Mouse (Mus musculus) macrophage (primary cell): ENCODE measurements around the gene Acer2. TPM values are rescaled to one million over a fixed set of nuclear protein-coding genes. Genes with fewer than 3 reads are reported as not detected.

ENCODE experiments used
- H3K27ac ChIP-seq: fragments of 350-480 bp; formaldehyde crosslinking; 2 replicates; pipeline ENCODE4 v1.9.0; 2021
- H3K36me3 ChIP-seq: fragments of 350-480 bp; formaldehyde crosslinking; 2 replicates; pipeline ENCODE4 v1.9.0; 2021; ENCODE audit errors: inconsistent target
- H3K4me3 ChIP-seq: fragments of 350-480 bp; formaldehyde crosslinking; 2 replicates; pipeline ENCODE4 v1.9.0; 2021; ENCODE audit errors: inconsistent target
- H3K79me2 ChIP-seq: fragments of 350-480 bp; formaldehyde crosslinking; 2 replicates; pipeline ENCODE4 v1.9.0; 2021; ENCODE audit errors: inconsistent target
- WGBS: methylation state at CpG from one replicate; pipeline ENCODE4 v1.1.7; 2026; ENCODE audit warnings: inconsistent platforms; ENCODE audit not compliant: missing documents; 5-methylcytosine and 5-hydroxymethylcytosine counted together
- polyA plus RNA-seq: library from polyadenylated mRNA; stranded (reverse); fragments of 250-400 nt; gene quantifications from 3 replicates; pipeline ENCODE4 v1.2.4, GENCODE M21; 2018; ENCODE audit warnings: inconsistent platforms

The Acer2 gene
- polyA plus RNA-seq, 1 experiment from 2014 or later, result 1.2 TPM

DNA sequence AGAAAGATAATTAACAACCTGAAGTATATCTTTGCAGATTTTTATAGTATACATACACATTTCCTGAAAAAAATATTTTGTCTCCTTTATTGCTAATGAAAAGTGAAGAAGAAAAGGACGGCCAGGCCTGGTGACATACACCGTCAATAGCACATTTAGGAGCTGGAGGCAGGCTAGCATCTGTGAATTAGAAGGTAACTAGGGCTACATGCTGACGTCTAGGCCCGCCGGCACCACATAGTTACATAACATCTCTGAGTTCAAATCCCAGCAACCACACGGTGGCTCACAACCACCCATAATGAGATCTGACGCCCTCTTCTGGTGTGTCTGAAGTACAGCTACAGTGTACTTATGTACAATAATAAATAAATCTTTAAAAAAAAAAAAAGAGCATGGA, 38.6 kb downstream of the Acer2 start:
- Histone ChIP-seq H3K79me2 (no peaks in the 10 kb centered on the region), H3K4me3 (no peak overlapping the region), H3K36me3 (no peaks in the 10 kb centered on the region), H3K27ac (no peak overlapping the region)
- 92% methylated on average over 4 of the region's 7 CpGs for WGBS

DNA sequence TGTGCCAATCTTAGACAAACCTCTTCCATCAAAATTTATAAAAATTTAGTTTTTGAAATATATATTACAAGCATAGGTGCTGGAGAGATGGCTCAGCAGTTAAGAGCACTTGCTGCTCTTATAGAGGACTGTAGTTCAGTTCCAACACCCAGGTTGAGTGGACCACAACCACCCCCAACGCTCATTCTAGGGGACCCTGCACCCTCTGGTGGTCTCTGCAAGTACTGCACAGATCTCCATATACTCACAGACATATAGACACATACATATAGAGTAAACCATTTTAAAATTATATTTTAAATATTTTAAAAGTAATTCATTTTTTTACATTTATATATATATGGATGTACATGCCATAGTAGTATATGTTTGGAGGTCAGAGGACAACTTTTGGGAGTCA, 41.9 kb downstream of the Acer2 start:
- H3K36me3 ChIP-seq, result no peaks in the 10 kb centered on the region
- H3K27ac ChIP-seq, result no peak overlapping the region
- H3K79me2 ChIP-seq, result no peaks in the 10 kb centered on the region
- WGBS, result 60% methylated on average over 1 of the region's 1 CpGs
- H3K4me3 ChIP-seq, result no peak overlapping the region

DNA sequence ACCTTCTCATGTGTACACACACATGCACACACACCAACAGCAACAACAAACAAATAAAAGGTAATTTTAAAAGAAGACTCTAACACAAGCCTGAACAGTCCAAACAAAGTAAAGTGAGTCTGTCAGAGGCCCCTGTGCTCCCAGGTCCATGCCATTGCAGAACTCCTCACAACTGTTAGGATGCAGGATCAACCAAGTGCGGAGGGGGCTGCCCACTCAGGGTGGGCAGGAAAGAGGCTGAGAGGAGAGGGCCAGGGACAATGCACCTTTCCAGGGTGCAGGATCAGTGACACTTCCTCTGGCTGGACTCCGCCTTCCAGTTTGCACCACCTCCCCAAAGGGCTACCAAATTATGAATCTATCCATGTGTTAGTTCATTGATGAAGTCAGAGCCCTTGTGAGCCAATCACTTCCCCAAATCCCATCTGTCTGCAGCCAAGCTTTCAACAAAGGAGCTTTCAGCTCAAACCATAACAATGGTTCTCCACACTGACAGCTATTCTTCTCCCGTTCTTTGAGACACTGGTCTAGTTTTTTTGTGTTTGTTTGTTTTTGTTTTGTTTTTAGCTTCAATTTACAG, 49.4 kb downstream of the Acer2 start:
- WGBS, result 91% methylated on average over 3 of the region's 3 CpGs
- no peaks in the 10 kb centered on the region for H3K36me3 ChIP-seq
- H3K4me3 ChIP-seq, result no peak overlapping the region
- H3K27ac ChIP-seq, result no peak overlapping the region
- H3K79me2 ChIP-seq, result no peaks in the 10 kb centered on the region

DNA sequence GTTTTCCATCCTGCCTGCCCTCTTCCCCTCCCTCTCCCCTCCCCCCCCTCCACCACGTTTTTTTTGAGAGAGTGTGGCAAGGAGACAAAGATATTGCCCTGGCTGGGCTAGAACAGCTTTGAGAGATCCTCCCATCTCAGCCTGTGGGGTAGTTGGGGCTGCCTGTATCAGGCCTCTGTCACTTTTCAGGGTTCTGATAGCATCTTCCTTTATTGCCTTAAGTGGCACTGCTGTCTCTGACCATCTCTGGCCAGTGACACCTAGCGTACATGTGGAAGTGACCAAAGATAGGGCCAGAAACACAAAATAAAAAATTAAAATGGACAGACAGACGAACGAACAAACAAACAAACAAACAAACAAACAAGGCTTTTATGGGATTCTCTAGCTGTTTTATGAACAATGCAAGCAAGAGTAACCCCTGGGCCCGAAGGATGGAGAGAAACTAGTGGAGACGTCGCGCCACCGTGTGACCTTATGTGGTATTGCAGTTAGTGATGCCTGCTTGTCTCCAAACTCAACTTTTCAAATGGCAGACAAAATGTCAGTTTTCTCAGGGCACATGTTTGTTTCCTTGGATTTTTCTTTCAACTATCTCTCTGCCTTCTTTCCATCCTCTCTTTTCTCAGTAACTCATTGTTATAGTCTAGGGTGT, 50.7 kb downstream of the Acer2 start:
- H3K79me2 ChIP-seq, result no peaks in the 10 kb centered on the region
- WGBS, result 13% methylated on average over 8 of the region's 9 CpGs
- no peak overlapping the region for H3K4me3 ChIP-seq
- no peak overlapping the region for H3K27ac ChIP-seq
- H3K36me3 ChIP-seq, result no peaks in the 10 kb centered on the region

DNA sequence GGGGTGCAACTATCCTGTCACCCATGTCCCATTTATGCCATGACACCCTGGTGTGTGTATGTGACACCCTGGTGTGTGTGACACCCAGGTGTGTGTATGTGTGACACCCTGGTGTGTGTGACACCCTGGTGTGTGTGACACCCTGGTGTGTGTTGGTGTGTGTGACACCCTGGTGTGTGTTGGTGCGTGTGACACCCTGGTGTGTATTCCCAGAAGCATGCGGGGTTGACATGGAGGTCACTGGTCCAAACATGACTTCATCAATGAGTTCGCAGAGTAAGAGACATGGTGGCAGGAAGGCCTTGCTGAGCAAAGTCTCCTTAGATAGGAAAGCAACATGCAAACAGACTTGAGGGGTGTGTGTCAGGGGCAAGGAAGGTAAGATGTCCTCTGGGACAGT, 52.8 kb downstream of the Acer2 start:
- no peaks in the 10 kb centered on the region for H3K79me2 ChIP-seq
- 91% methylated on average over 3 of the region's 3 CpGs for WGBS
- no peaks in the 10 kb centered on the region for H3K36me3 ChIP-seq
- H3K4me3 ChIP-seq, result no peak overlapping the region
- H3K27ac ChIP-seq, result no peak overlapping the region

DNA sequence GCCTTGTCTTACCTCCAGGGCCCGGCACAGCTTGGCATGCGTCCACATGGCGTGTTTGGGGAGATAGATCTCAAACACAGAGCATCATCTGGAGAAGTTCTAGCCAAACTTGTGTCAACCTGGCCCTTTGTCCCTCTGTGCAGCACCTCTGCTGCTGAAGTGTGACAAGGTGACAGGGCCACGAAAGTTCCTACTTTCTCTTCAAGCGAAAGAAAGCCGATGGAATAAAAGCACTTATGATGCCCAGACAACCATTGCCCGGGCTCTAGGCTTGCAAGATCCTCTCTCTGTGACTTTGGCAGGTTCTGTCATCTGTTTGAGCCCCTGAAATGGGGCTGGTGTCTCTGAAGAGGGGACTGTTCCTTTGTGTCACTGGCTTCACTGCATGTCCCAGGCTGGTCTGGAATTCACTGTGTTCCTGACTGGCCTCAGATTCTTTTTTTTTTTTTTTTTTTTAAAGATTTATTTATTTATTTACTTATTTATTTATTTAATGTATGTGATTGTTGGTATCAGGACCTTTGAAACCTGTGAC, 56.0 kb downstream of the Acer2 start:
- 93% methylated on average over 7 of the region's 7 CpGs for WGBS
- Histone ChIP-seq H3K4me3 (no peak overlapping the region), H3K36me3 (no peaks in the 10 kb centered on the region), H3K79me2 (no peaks in the 10 kb centered on the region), H3K27ac (no peak overlapping the region)

DNA sequence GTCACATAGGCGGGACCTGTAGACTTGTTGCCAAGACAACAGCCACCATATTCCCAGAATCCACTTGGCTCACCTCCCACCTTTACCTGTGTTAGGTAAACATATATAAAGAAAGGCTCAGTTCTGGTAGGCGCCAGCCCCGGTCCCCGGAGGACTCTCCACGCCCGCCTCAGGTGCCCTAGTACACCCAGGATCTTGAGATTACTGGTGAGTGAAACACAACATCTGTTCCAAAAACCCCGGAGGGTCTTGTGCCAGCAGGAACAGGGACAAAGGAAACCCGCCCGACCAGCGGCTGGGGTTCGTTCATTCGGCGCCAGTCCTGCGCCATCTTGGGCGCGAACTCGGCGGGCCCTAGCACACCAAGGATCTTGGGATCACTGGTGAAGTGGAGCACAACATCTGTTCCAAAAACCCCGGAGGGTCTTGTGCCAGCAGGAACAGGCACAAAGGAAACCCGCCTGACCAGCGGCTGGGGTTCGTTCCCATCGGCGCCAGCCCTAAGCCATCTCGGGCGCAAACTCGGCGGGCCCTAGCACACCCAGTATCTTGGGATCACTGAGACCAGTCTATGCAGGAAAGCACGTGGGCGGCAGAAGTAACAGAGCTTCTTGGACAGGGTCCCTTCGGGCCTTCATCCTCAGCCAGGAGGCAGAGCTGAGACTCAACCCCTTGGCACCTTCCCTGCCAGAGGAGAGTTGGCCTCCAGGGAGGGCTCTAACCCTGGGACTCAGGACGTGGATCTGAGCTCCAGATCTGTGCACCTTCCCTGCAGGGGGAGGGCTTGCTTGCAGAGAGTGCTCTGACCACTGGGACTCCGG, 56.6 kb downstream of the Acer2 start:
- 30% methylated on average over 33 of the region's 33 CpGs for WGBS
- Histone ChIP-seq H3K4me3 (no peak overlapping the region), H3K79me2 (no peaks in the 10 kb centered on the region), H3K27ac (no peak overlapping the region), H3K36me3 (no peaks in the 10 kb centered on the region)

DNA sequence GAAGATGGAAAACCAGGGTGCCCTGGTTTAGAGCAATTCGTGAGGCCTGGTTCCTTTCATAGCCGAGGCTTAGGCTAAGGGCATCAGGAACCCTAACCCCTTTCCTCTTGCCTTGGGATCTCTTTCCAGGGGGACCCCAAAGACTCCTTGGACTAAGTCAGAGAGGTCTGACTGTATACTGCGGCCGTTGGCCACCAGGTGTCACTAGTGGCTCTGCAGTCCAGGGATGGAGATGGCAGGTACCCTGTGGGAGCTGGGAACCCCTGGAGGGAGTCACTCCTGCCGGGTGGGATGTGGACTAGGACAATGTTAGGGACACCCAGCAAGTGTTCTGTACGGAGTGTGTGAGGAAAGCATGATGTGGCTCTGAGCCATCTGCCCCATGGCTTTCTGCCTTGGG, 58.8 kb downstream of the Acer2 start:
- 88% methylated on average over 6 of the region's 6 CpGs for WGBS

DNA sequence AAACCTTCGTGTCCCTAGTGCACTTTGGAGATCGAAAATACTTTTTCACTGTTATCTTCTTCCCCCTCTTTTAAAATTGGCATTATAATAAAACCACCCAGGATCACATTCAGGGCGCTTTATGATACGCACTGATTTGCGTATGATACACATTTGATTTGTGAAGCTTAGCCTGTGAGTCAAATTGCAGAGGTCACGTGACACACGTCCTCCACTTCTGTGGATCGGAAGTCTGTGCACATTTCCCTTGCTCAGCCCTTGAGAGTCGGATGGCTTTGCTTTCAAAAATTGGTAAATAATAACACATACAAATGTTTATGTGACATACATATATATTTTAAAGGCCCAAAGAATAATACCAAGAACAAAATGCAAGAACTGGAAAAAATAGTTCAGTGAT, 62.0 kb downstream of the Acer2 start:
- Histone ChIP-seq H3K79me2 (no peaks in the 10 kb centered on the region), H3K27ac (no peak overlapping the region), H3K36me3 (no peaks in the 10 kb centered on the region), H3K4me3 (no peak overlapping the region)
- WGBS, result 97% methylated on average over 9 of the region's 9 CpGs

More for the DNA sequence above, 58.8 kb downstream of the Acer2 start:
- Histone ChIP-seq H3K79me2 (no peaks in the 10 kb centered on the region), H3K4me3 (no peak overlapping the region), H3K36me3 (no peaks in the 10 kb centered on the region), H3K27ac (no peak overlapping the region)

DNA sequence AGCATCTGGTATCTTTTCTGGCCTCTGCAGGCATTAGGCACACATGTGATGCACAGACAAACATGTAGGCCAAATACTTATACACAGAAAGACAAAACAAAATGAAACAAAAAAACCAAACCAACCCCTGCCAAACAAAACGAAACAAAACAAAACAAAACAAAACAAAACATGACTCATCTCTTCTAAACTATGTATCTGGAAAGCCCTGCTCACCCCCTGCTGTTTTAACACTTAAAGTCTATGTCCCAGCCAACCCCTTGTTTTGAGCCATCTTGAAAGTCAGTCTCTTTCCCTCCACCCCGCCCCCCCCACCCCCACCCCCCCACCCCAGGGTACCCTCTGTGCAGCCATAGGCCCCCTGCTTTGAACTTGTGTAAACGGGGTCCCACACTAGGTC, 62.5 kb downstream of the Acer2 start:
- 86% methylated on average over 3 of the region's 3 CpGs for WGBS
- no peaks in the 10 kb centered on the region for H3K36me3 ChIP-seq
- H3K27ac ChIP-seq, result no peak overlapping the region
- no peaks in the 10 kb centered on the region for H3K79me2 ChIP-seq
- no peak overlapping the region for H3K4me3 ChIP-seq

DNA sequence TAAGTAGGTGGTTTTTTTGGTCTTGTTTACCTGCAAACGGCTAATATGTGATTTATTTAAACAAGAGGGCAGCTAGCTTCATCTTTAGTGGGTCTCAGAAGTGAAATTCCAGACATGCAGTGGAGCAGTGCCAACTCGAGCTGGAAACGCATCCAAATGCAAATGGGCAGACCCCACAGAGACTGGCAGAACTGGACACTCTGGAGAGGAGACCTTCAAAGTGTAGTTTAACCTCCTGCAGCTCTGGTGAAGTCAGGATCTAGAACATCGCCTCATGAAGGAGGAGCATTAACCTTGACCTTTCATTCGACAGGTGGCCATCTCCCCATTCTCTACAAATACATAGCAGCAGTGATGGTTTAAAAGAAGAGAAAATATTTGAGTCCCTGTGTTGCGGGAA, 68.5 kb downstream of the Acer2 start:
- no peaks in the 10 kb centered on the region for H3K79me2 ChIP-seq
- H3K27ac ChIP-seq, result no peak overlapping the region
- no peak overlapping the region for H3K4me3 ChIP-seq
- H3K36me3 ChIP-seq, result no peaks in the 10 kb centered on the region
- 93% methylated on average over 6 of the region's 6 CpGs for WGBS

DNA sequence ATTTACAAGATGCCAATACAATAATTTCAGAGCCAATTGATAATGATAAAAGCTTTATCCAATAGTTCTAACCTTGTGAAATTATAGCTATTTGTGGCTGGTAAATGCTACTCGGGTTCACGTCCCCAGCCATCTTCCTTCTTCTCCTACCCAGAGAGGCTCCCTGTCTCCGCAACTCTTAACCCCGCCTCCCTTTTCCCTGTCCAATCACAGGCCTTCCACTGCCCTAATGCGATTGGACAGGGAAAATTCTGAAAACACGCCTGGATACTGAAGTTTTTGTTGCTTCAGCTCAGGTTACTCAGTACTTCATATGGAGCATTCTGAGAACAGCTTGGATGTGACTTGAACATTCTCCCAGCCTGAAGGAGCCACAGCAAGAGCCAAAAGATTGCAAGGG, 69.1 kb downstream of the Acer2 start:
- Histone ChIP-seq H3K79me2 (no peaks in the 10 kb centered on the region), H3K36me3 (no peaks in the 10 kb centered on the region), H3K4me3 (no peak overlapping the region), H3K27ac (no peak overlapping the region)
- 92% methylated on average over 6 of the region's 6 CpGs for WGBS

DNA sequence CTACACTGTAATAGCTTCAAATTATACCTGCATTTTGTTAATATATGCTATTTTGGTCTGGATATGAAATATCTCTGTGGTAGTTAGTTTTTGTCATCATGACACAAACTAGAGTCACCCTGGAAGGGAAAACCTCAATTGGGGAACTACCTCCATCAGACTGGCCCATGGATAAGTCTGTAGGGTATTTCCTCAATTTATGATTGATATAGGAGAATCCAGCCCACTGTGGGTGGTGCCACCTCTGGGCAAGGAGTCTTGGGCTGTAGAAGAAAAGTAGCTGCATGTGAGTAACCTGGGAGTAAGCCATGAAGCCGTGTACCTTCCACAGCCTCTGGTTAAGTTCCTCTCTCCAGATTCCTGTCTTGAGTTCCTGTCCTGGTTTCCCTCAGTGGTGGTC, 74.6 kb downstream of the Acer2 start:
- 71% methylated on average over 1 of the region's 1 CpGs for WGBS
- H3K36me3 ChIP-seq, result no peaks in the 10 kb centered on the region
- no peak overlapping the region for H3K4me3 ChIP-seq
- H3K79me2 ChIP-seq, result no peaks in the 10 kb centered on the region
- H3K27ac ChIP-seq, result no peak overlapping the region

DNA sequence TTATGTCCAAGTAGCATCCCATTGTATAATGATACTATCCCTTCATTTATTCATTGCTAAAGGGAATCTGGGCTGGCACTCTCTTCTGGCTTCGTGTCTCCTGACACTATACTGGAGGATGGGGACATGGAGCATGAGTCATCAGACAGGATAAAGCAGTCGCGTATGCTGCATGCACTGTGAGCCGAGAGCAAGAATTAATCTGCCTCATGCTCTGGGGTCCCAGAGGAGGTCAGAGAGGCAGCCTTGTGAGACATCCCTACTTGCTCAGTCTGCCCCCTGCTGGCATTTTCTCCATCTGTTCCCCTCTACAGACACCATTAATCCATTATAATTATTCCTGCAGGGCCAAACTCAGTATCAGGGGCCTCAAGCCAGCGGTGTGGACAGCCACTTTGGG, 79.3 kb downstream of the Acer2 start:
- no peak overlapping the region for H3K27ac ChIP-seq
- no peak overlapping the region for H3K4me3 ChIP-seq
- H3K79me2 ChIP-seq, result no peaks in the 10 kb centered on the region
- WGBS, result 81% methylated on average over 5 of the region's 5 CpGs
- H3K36me3 ChIP-seq, result no peaks in the 10 kb centered on the region

DNA sequence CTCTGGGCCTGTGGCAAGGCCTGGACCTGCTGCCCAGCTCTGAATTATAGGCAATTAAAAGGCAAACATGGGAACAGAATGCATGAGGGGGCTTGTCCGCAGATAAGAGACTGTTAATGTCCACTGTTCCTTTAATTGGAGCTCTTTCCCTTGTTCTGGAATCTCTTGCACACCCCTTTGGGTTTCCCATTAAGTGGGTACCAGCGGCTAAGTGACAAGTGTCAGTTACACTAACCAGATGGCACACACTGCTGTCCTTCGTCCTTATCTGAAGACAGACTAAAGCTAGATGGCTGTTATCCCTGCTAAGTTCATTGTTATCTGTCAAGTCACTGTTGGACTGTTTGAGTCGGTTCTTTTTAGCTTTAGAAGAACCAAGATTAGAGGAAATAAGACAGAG, 81.3 kb downstream of the Acer2 start:
- Histone ChIP-seq H3K79me2 (no peaks in the 10 kb centered on the region), H3K27ac (no peak overlapping the region), H3K4me3 (no peak overlapping the region), H3K36me3 (no peaks in the 10 kb centered on the region)
- WGBS, result 84% methylated on average over 4 of the region's 4 CpGs
